Mouse (Mus musculus) frontal cortex, adult 2 months (tissue): Measurements from ENCODE around the gene Gm49391. TPM values are rescaled to one million over a fixed set of nuclear protein-coding genes. Genes with fewer than 3 reads are reported as not detected.
"Not testable (repeated sequence)": the region's sequence is repeated elsewhere in the genome, so short reads cannot be mapped to it uniquely, and the experiment has no call there.

Experiments used
- DNase-seq, 2 experiments: peaks; one replicate each; pipeline ENCODE4 v3.0.0; 2022; ENCODE audit warnings: low spot score in 1 of 2; ENCODE audit errors: extremely low spot score in 1 of 2
- polyA plus RNA-seq: library from polyadenylated mRNA; depleted of rRNA; stranded (reverse); fragments of >200 nt; gene quantifications from 2 replicates; pipeline ENCODE4 v1.2.3, GENCODE M21; 2012; rRNA removed

Gene Gm49391
- 3.2 and 4.8 TPM in 2 replicates for polyA plus RNA-seq

DNA sequence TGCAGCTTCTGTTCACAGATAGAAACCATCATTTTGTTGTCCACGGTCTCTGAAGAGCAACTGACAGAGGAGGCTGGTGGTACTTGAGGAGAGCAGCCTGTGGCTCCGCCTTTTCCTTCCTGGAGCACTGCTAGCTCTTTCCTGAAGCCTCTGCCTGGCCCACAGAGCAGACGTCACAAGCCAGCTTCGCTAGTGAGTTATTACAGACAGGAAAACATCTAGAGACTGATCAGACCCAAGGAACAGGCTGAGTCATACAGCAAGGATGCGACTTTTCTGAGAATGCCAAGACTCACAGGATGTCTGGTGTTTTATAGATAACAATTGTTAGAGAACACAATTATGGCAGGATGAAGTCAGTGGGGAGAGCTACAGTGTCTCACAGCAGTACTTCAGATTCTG, at the start of gene Gm49391, which contains the start of gene Ctla2a:
Gene Gm49391, minus strand, starts transcription at position 72 of the 402 bp plus-strand sequence.
Gene Ctla2a, minus strand, starts transcription at position 126 of the 402 bp plus-strand sequence.
- DNase-seq, result no peak

DNA sequence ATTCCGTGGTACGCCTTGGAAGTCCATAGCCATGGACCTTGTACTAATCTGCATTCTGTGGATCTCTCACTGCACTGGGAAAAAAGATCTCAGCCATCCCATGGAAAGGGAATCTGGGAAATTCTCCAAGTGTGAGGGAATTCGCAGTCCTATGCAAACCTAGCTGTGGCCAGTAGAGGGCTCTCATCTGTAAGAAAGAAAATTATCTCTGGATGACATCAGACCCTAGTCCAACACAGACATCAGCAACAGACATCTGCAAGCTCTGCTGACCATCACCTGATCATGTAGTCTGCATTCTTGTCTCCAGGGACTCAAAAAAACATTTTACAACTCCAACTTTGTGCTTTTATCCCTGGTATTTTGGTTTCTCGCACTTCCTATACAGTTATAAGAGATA, 35.9 kb upstream of the Gm49391 start:
- DNase-seq, result not testable (repeated sequence)

DNA sequence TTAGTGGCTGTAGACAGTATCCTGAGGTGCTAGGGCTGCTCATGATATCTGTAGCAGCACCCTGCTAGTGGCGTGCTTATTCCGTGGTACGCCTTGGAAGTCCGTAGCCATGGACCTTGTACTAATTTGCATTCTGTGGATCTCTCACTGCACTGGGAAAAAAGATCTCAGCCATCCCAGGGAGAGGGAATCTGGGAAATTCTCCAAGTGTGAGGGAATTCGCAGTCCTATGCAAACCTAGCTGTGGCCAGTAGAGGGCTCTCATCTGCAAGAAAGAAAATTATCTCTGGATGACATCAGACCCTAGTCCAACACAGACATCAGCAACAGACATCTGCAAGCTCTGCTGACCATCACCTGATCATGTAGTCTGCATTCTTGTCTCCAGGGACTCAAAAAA, 27.6 kb upstream of the Gm49391 start:
- DNase-seq, result not testable (repeated sequence)

DNA sequence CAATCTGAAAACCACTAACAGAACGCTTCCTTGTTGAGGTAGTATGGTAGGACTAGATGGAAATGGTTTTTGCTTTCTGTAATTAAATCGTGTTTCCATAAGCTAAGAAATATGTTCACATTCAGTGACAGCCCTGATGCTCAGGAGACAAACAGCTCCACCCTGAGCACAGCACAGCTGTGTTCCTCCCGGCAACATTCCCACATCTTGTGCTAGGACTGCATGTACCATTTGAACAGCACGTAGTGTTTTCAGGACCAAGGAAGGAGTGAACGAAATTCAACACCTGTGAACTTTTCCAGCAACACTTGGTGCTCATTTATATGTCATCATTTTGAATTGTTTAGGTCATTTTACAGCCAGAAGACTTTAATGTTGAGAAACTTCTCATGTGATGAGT, 25.3 kb upstream of the Gm49391 start:
- DNase-seq, result no peak

DNA sequence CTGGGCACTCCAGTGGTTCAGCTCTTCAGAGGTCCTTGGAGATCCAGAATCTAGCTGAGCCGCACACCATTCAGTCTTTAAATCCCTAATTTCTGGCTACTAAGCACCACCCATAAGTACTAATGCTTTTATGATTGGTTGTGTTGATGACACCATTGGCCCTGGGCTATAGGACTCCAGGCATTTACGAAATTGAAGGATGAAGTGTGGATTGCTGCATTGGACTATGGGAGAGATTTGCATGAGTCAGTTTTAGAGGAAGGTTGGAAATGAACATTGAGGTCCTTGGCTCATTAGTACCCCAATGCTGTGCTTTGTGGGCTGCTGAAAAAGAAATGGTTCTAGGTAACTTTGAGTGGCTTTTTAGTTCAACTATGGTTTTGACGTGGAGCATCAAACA, 5.5 kb upstream of the Gm49391 start, which contains the start of gene Tpbpa:
Gene Tpbpa, minus strand, starts transcription at position 101 of the 400 bp plus-strand sequence.
- DNase-seq, result not testable (repeated sequence)

DNA sequence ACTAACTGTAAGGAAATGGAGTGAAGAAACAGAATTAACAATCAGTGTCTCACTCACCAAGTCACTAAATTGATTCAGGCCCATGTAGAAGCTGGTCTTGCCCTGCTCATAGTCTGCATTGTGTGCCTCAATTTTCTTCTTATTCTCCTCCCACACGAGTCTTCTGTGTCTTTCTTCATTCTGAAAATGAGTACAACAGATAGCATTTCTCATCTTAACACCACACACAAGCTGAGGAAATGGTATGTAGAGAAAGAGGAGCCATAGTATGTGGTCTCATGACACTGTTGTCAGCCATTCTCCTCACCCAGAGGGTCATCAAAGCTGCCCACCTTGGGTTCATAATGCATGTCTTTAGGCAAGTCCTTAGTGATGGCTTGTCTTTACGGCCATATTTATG, 881 bp downstream of the Gm49391 start, which contains the start of gene Gm49393:
Gene Gm49393, minus strand, starts transcription at position 101 of the 400 bp plus-strand sequence.
- not testable (repeated sequence) for DNase-seq

DNA sequence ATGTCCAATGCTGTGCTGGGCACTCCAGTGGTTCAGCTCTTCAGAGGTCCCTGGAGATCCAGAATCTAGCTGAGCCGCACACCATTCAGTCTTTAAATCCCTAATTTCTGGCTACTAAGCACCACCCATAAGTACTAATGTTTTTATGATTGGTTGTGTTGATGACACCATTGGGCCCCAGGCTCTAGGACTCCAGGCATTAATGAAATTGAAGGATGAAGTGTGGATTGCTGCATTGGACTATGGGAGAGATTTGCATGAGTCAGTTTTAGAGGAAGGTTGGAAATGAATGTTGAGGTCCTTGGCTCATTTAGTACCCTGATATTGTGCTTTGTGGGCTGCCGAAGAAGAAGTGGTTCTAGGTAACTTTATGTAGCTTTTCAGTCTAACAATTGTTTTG, 31.6 kb downstream of the Gm49391 start, which contains the start of gene Tpbpb:
Gene Tpbpb, minus strand, starts transcription at position 101 of the 400 bp plus-strand sequence.
- not testable (repeated sequence) for DNase-seq

DNA sequence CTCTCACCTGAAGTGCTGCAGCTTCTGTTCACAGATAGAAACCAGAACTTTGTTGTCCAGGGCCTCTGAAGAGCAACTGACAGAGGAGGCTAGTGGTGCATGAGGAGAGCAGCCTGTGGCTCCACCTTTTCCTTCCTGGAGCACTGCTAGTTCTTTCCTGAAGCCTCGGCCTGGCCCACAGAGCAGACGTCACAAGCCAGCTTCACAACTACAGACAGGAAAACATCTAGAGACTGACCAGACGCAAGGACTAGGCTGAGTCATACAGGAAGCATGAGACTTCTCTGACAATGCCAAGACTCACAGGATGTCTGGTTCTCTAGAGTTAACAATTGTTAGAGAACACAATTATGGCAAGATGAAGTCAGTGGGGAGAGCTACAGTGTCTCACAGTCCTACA, 39.0 kb downstream of the Gm49391 start, which contains the start of gene Ctla2b:
Gene Ctla2b, minus strand, starts transcription at position 120 of the 400 bp plus-strand sequence.
- peak in 1 of 2 experiments; percentile 0 for DNase-seq

DNA sequence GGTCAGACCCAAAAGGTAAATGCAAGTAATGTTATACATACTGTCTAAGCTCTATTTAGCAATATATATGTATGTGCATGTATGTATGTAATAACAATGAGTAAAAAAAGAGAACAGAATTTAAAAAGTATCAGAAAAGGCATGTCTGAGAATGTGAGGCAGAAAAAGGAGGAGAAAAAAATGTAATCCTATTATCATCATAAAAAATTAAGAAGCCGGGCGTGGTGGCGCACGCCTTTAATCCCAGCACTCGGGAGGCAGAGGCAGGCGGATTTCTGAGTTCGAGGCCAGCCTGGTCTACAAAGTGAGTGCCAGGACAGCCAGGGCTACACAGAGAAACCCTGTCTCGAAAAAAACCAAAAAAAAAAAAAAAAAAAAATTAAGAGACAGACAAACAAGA, 39.6 kb downstream of the Gm49391 start, which contains the start of gene Gm49392:
Gene Gm49392, minus strand, starts transcription at position 101 of the 400 bp plus-strand sequence.
- not testable (repeated sequence) for DNase-seq

DNA sequence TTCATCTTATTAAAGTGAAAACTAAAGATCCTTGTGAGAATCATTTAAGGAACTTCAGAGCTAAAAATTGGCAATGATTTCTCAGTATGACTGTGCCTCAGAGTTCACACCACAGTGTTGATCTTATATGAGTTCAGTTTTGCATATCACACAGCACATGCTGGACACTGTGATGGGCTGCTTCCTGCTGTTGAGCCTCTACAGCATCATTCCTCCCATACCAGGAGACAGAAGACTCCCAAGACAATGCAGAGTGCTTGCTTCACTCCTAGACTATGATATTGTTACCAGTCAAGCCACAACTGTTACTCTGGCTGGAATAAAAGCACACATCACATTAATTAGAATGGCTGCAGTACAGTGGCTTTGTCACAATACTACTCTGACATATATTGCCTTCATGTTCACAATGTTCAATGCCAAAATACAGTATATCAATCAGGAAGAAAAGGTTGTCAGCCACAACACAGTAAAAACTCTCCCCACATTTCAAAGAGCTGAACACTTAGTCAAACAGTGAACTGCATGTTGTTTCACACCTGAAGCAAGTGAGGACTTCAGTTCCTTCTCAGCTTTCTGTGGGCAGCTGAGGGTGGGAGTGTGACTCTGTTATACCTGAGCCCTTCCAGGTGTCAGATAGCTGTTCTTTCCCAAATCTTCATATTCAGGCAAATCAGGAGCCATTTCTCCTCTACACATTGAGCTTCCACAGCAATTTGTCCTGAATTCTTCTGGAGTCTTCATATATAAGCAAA, 40.8 kb downstream of the Gm49391 start:
- DNase-seq, result no peak

DNA sequence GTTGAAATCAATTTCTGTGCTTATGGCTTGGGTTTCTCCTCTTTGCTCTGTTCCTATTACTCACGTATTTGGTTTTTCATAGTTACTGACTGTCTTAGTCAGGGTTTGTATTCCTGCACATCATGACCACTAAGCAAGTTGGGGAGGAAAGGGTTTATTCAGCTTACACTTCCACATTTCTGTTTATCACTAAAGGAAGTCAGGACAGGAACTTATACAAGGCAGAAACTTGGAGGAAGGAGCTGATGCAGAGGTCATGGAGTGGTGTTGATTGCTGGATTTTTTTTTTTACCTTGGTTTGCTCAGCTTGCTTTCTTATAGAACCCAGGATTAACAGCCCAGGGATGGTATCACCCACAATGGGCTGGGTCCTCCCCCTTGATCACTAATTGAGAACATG, 44.1 kb downstream of the Gm49391 start:
- no peak for DNase-seq

DNA sequence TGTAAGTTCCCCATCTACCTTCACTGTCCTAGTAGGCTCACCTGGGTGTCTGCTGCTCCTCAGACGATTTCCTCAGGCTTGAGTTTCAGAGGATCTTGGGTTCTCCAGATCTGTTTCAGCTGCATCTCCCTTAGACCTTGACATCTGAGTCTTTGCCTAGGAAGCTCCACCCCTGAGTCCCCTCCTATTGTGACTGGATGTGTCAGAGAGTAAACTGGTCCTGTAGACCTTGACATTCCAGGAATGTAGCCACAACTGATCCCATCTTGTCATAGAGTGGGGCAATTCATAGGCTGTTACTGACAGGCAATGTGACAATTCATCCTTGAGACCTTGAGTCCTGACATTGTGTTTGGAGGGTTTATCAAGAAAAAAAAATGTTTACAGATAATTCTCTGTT, 72.1 kb downstream of the Gm49391 start, which contains the start of gene 4930486L24Rik:
Gene 4930486L24Rik, minus strand, starts transcription at position 195 of the 400 bp plus-strand sequence.
- no peak for DNase-seq

DNA sequence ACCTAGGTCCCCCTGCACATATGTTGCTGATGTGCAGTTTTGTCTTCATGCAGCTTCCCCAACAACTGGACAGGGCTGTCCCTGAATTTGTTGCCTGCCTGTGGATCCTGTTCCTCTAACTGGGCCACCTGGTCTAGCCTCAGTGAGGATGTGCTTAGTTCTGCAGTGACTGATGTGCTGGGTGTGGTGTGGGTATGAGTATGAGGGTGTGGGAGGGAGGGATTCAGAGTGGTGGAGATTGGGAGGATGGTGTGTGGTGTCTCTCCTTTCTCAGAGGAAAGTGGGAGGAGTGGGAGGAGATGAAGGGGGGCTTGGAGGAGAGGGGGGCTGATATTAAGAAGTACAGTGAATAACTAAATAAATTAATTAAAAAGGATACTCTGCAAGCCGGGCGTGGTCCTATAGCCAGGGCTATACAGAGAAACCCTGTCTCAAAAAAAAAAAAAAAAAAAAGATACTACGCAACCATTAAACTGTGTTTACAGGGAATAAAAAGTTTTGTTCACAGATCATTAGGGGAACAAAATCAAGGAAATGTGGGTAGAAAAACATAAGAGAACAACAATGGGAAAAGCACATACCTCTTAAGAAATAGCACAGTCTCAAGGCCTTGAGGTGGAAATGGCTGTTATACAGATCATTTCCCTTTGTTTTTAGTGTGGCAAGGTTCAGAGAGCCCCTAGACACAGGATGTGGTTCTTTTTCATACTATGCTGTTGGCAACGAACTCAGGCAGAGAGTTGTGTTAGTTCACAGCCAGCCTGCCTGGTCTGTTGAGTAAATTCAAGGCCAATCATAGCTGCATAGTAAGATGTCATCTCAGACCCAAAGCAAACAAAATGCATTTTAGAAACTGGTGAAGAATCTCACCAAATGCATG, 87.9 kb downstream of the Gm49391 start:
- no peak for DNase-seq

Other genes starting within 250 kb of the Gm49391 start
- gene BC051665, start 150.2 kb downstream of the Gm49391 start, polyA plus RNA-seq, result not detected in 2 replicates
- gene Ctsll3, start 133.7 kb downstream of the Gm49391 start, polyA plus RNA-seq, result not detected in 2 replicates
- gene 4930486L24Rik, start 72.1 kb downstream of the Gm49391 start, polyA plus RNA-seq, result 0.26 and 0.36 TPM in 2 replicates
- 0.22 and 0.27 TPM in 2 replicates for gene Gm49392, start 39.7 kb downstream of the Gm49391 start, polyA plus RNA-seq
- gene Ctla2b, start 39.1 kb downstream of the Gm49391 start, polyA plus RNA-seq, result 1.8 and 2.2 TPM in 2 replicates
- gene Tpbpb, start 31.7 kb downstream of the Gm49391 start, polyA plus RNA-seq, result 3.9 and 11.2 TPM in 2 replicates
- gene Gm49393, start 981 bp downstream of the Gm49391 start, polyA plus RNA-seq, result not detected in 2 replicates
- gene Ctla2a, start 54 bp upstream of the Gm49391 start, polyA plus RNA-seq, result 22.7 and 44.1 TPM in 2 replicates
- gene Tpbpa, start 5.4 kb upstream of the Gm49391 start, polyA plus RNA-seq, result 25.3 and 50.1 TPM in 2 replicates
- gene Ctsj, start 69.4 kb upstream of the Gm49391 start, polyA plus RNA-seq, result 1.8 and 11.0 TPM in 2 replicates
- 0.20 and 0.21 TPM in 2 replicates for gene Ctsq, start 104.1 kb upstream of the Gm49391 start, polyA plus RNA-seq
- gene Ctsr, start 227.7 kb upstream of the Gm49391 start, polyA plus RNA-seq, result 0.14 and 1.8 TPM in 2 replicates